Mouse (Mus musculus): ENCODE results near the gene Cdk19. TPM values are rescaled to one million over a fixed set of nuclear protein-coding genes. Genes with fewer than 3 reads are reported as not detected.
A peak's percentile ranks its signal among the peaks of the same experiment; 100 is the strongest.

The Cdk19 gene
- total and polyA plus RNA-seq, 3 experiments: 2.8 to 8.2 TPM; not detected in 1

GRCm38 (mm10) chr10:40525616-40526155 is 186.3 kb downstream of the Cdk19 start:
- TF ChIP-seq ETS1 (IDR thresholded peaks at IDR 0.05; ENCODE audit: low read depth, low read length): 0 out of 2 replicates have a peak, but pooled peaks have one; percentile 30
- TF ChIP-seq SMC3 (IDR thresholded peaks at IDR 0.05; ENCODE audit: low read depth, low read length): no peak
- TF ChIP-seq ZNF384 (IDR thresholded peaks at IDR 0.05; ENCODE audit: low read depth, low read length): no peak
- no peak for TF ChIP-seq ZC3H11A (IDR thresholded peaks at IDR 0.05; ENCODE audit: low read depth, low read length)
- 0 out of 2 replicates have a peak, but pooled peaks have one; percentile 39 for TF ChIP-seq TBP (IDR thresholded peaks at IDR 0.05; ENCODE audit: low read depth, low read length)
- TF ChIP-seq SIN3A (IDR thresholded peaks at IDR 0.05; ENCODE audit: low read length): no peak
- TF ChIP-seq ZMIZ1 (IDR thresholded peaks at IDR 0.05; ENCODE audit: low read depth, low read length): no peak
- no peak for TF ChIP-seq UBTF (IDR thresholded peaks at IDR 0.05; ENCODE audit: borderline replicate concordance, insufficient read depth, low read depth, low read length)
- TF ChIP-seq MYC (IDR thresholded peaks at IDR 0.05; ENCODE audit: low read depth, low read length): 0 out of 2 replicates have a peak, but pooled peaks have one; percentile 8
- no peak for TF ChIP-seq GABPA (IDR thresholded peaks at IDR 0.05; ENCODE audit: low read depth, low read length)
- no peak for TF ChIP-seq CHD1 (IDR thresholded peaks at IDR 0.05; ENCODE audit: low read depth, low read length)
- TF ChIP-seq EP300 (IDR thresholded peaks at IDR 0.05; ENCODE audit: low read depth in 1 of 2, low read length in 2 of 2): 0 out of 4 replicates have a peak, but pooled peaks of 1 of the 2 experiments have one; percentile 4
- TF ChIP-seq GATA1 (IDR thresholded peaks at IDR 0.05; ENCODE audit: low read depth, low read length): peak; percentile 35; the same call in 1 of the 2 replicates
- TF ChIP-seq MAFK (IDR thresholded peaks at IDR 0.05; ENCODE audit: borderline replicate concordance, low read depth, low read length): no peak
- no peak for TF ChIP-seq JUND (IDR thresholded peaks at IDR 0.05; ENCODE audit: low read depth, low read length)
- peak; percentile 59 for DNase-seq (ENCODE audit: low read depth, low spot score)
- Histone ChIP-seq H3K9me3 (replicated peaks; ENCODE audit: insufficient read depth, low read length) (no peaks in the 10 kb centered on the region), H3K79me2 (ENCODE audit: control insufficient read depth, insufficient read depth, low read length, poor library complexity) (no peaks in the 10 kb centered on the region), H3K36me3 (ENCODE audit: control insufficient read depth in 1 of 2, insufficient read depth in 2 of 2, low read length in 2 of 2) (peaks cover 0 to 10% of the 10 kb centered on the region in 2 experiments; a peak in 2 of 4 replicates), H3K27me3 (ENCODE audit: control insufficient read depth in 1 of 2, insufficient read depth in 2 of 2, low read length in 2 of 2) (no peaks in the 10 kb centered on the region; a peak in 1 of 4 replicates), H3K4me1 (ENCODE audit: control insufficient read depth in 1 of 2, insufficient read depth in 2 of 2, low read length in 2 of 2) (peaks cover 4 to 20% of the 10 kb centered on the region in 2 experiments; a peak in 3 of 4 replicates), H3K4me3 (ENCODE audit: control insufficient read depth in 1 of 2, insufficient read depth in 1 of 2, low read depth in 2 of 2, low read length in 2 of 2) (peak overlapping the region; percentile 49 to 57), H3K27ac (ENCODE audit: control insufficient read depth, low read depth, low read length) (peak overlapping the region; percentile 77), H3K9ac (ENCODE audit: control insufficient read depth, low read depth, low read length, poor library complexity, severe bottlenecking) (peak overlapping the region; percentile 48)

GRCm38 (mm10) chr10:40526301-40526761 is 187.0 kb downstream of the Cdk19 start:
- peak; percentile 68 for DNase-seq (ENCODE audit: low read depth, low spot score)
- Histone ChIP-seq H3K9ac (ENCODE audit: control insufficient read depth, low read depth, low read length, poor library complexity, severe bottlenecking) (peak overlapping the region; percentile 48), H3K9me3 (replicated peaks; ENCODE audit: insufficient read depth, low read length) (no peaks in the 10 kb centered on the region), H3K79me2 (ENCODE audit: control insufficient read depth, insufficient read depth, low read length, poor library complexity) (no peaks in the 10 kb centered on the region), H3K36me3 (ENCODE audit: control insufficient read depth in 1 of 2, insufficient read depth in 2 of 2, low read length in 2 of 2) (peaks cover 0 to 10% of the 10 kb centered on the region in 2 experiments; a peak in 2 of 4 replicates), H3K27ac (ENCODE audit: control insufficient read depth, low read depth, low read length) (peak overlapping the region; percentile 77), H3K4me3 (ENCODE audit: control insufficient read depth in 1 of 2, insufficient read depth in 1 of 2, low read depth in 2 of 2, low read length in 2 of 2) (peak overlapping the region; percentile 49 to 57), H3K27me3 (ENCODE audit: control insufficient read depth in 1 of 2, insufficient read depth in 2 of 2, low read length in 2 of 2) (no peaks in the 10 kb centered on the region; a peak in 1 of 4 replicates), H3K4me1 (ENCODE audit: control insufficient read depth in 1 of 2, insufficient read depth in 2 of 2, low read length in 2 of 2) (peaks cover 4 to 20% of the 10 kb centered on the region in 2 experiments; a peak in 3 of 4 replicates)
- TF ChIP-seq TBP (IDR thresholded peaks at IDR 0.05; ENCODE audit: low read depth, low read length) (no peak), MYC (IDR thresholded peaks at IDR 0.05; ENCODE audit: low read depth, low read length) (0 out of 2 replicates have a peak, but pooled peaks have one; percentile 18), ETS1 (IDR thresholded peaks at IDR 0.05; ENCODE audit: low read depth, low read length) (peak; percentile 34; the same call in 1 of the 2 replicates), RCOR1 (IDR thresholded peaks at IDR 0.05; ENCODE audit: low read depth, low read length) (peak; percentile 87), GATA1 (IDR thresholded peaks at IDR 0.05; ENCODE audit: low read depth, low read length) (peak; percentile 61; the same call in 1 of the 2 replicates), MXI1 (IDR thresholded peaks at IDR 0.05; ENCODE audit: low read depth, low read length) (peak; percentile 26; the same call in 1 of the 2 replicates), USF1 (IDR thresholded peaks at IDR 0.05; ENCODE audit: low read depth, low read length) (peak; percentile 74; the same call in 1 of the 2 replicates), TAL1 (IDR thresholded peaks at IDR 0.05; ENCODE audit: low read length) (no peak), TCF12 (IDR thresholded peaks at IDR 0.05; ENCODE audit: low read depth, low read length) (peak; percentile 48; the same call in 1 of the 2 replicates), EP300 (IDR thresholded peaks at IDR 0.05; ENCODE audit: low read depth in 1 of 2, low read length in 2 of 2) (peak; percentile 50 to 65), ZNF384 (IDR thresholded peaks at IDR 0.05; ENCODE audit: low read depth, low read length) (no peak)
